Mouse (Mus musculus): Measurements from ENCODE around the gene Tmbim6. TPM values are rescaled to one million over a fixed set of nuclear protein-coding genes. Genes with fewer than 3 reads are reported as not detected.

Gene Tmbim6
- polyA plus RNA-seq, 1 experiment from 2014 or later, result 1,126 TPM

DNA sequence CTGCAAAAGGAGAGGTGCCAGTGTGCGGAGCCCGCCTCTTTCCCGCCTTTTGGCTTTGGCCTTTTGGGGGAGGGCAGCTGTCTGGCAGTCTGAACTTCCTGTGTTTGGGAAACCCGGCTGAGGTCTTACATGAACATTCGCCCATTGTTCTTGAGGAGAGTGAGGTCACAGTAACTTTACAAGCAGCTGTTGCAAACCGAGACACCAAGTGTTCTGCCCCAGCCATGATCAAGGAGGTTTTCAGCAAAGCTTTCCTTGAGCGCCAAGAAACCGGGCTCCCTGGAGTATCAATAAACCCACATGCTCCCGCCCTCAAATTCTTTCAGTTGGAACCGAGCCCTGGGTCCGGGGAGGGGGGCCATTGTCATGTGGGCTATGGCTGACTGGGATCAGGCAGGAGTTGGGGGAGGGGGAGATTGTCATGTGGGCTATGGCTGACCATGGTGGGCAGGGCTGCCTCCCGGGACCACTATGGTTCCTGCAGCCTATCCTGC lies 27.9 kb downstream of the Tmbim6 start:
- H3K4me3 ChIP-seq (ENCODE audit: low read depth, low read length), result no peak overlapping the region
- peaks cover 9% of the 10 kb centered on the region; the same call in 1 of the 2 replicates for H3K36me3 ChIP-seq (ENCODE audit: control insufficient read depth, insufficient read depth)
- H3K27me3 ChIP-seq (replicated peaks; ENCODE audit: control insufficient read depth, insufficient read depth, low read length), result no peaks in the 10 kb centered on the region
- H3K9me3 ChIP-seq (ENCODE audit: control insufficient read depth), result no peaks in the 10 kb centered on the region
- no peak overlapping the region; the same call in 1 of the 2 replicates for H3K9ac ChIP-seq (ENCODE audit: low read depth, low read length)
- no peak for TF ChIP-seq CTCF (IDR thresholded peaks at IDR 0.05; ENCODE audit: low read depth)
- H3K4me1 ChIP-seq (replicated peaks; ENCODE audit: control insufficient read depth, insufficient read depth, low read length), result peaks cover 3% of the 10 kb centered on the region; the same call in 1 of the 2 replicates
- H3K27ac ChIP-seq (ENCODE audit: low read depth, low read length), result peak overlapping the region; percentile 54
- ATAC-seq, result no peak
- H3K4me2 ChIP-seq (replicated peaks; ENCODE audit: low read depth), result peak overlapping the region; percentile 48
- WGBS, result 24% methylated on average over 12 of the region's 12 CpGs

DNA sequence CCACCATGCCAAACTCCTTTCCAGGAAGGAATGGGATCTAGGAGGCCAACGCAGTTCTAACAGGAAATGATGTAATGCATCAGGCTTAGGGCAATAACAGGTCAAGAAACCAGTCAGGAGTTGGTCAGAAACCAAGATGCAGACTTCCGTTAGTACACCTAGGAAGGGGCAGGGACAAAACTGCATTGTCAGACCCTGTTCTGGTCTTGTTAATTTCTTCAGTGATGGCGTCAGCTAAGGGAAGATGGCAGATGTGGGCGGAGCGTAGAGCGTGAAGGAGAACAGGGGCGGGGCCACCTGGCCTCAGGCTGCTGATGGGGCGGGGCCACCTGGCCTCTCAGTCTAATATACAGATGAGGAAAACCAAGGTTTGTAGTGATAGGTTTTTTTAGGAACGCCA lies 28.5 kb downstream of the Tmbim6 start:
- no peak for ATAC-seq
- H3K4me2 ChIP-seq (replicated peaks; ENCODE audit: low read depth), result peak overlapping the region; percentile 48
- no peaks in the 10 kb centered on the region for H3K27me3 ChIP-seq (replicated peaks; ENCODE audit: control insufficient read depth, insufficient read depth, low read length)
- peaks cover 9% of the 10 kb centered on the region; the same call in 1 of the 2 replicates for H3K36me3 ChIP-seq (ENCODE audit: control insufficient read depth, insufficient read depth)
- no peak overlapping the region for H3K9ac ChIP-seq (ENCODE audit: low read depth, low read length)
- no peak overlapping the region for H3K4me3 ChIP-seq (ENCODE audit: low read depth, low read length)
- TF ChIP-seq CTCF (IDR thresholded peaks at IDR 0.05; ENCODE audit: low read depth), result no peak
- peak overlapping the region; percentile 54 for H3K27ac ChIP-seq (ENCODE audit: low read depth, low read length)
- H3K9me3 ChIP-seq (ENCODE audit: control insufficient read depth), result no peaks in the 10 kb centered on the region
- peaks cover 3% of the 10 kb centered on the region; the same call in 1 of the 2 replicates for H3K4me1 ChIP-seq (replicated peaks; ENCODE audit: control insufficient read depth, insufficient read depth, low read length)
- 68% methylated on average over 9 of the region's 9 CpGs for WGBS

DNA sequence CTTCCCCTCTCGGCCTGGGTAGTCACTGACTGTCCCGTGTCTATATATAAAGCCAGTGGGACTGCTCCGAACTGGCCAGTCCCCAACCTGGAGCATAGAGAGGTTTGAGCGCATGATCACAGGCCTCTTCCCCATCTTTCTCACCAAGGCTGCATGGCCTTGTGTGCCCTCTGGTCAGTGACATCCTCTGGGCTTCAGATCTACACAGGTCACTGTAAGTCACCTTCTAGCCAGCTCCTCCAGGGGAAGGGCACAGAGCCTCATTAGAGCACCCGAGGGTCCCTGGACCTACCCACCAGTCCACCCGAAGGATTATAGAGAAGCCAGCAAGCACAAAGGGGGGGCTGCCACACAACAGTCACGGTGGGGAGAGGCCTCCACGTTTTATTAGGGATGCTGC lies 29.0 kb downstream of the Tmbim6 start:
- Histone ChIP-seq H3K4me2 (replicated peaks; ENCODE audit: low read depth) (no peak overlapping the region), H3K36me3 (ENCODE audit: control insufficient read depth, insufficient read depth) (peaks cover 9% of the 10 kb centered on the region; the same call in 1 of the 2 replicates), H3K4me1 (replicated peaks; ENCODE audit: control insufficient read depth, insufficient read depth, low read length) (peaks cover 3% of the 10 kb centered on the region; the same call in 1 of the 2 replicates), H3K4me3 (ENCODE audit: low read depth, low read length) (no peak overlapping the region), H3K9ac (ENCODE audit: low read depth, low read length) (no peak overlapping the region), H3K9me3 (ENCODE audit: control insufficient read depth) (no peaks in the 10 kb centered on the region), H3K27me3 (replicated peaks; ENCODE audit: control insufficient read depth, insufficient read depth, low read length) (no peaks in the 10 kb centered on the region), H3K27ac (ENCODE audit: low read depth, low read length) (no peak overlapping the region; the same call in 1 of the 2 replicates)
- ATAC-seq, result no peak
- WGBS, result 78% methylated on average over 8 of the region's 8 CpGs
- no peak for TF ChIP-seq CTCF (IDR thresholded peaks at IDR 0.05; ENCODE audit: low read depth)

DNA sequence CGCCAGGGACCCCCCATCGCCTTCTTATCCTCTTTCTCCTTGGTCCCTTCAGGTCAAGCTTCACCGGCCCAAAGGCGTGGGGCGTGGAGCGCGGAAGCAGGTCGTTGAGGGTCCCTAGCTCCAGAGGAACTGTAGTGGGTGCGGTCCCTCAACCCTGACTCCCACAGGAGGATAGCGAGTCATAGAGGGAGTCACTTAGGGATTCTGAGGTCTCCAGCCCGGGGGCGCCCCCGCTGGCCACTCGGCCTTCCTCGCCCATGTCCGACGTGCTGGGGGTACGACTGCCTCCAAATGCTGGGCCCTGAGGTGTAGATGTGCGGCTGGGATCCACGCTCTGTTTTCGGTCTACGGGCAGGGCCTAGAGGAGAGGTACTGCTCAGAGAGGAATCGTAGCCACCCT lies 29.9 kb downstream of the Tmbim6 start:
- H3K9me3 ChIP-seq (ENCODE audit: control insufficient read depth), result no peaks in the 10 kb centered on the region
- H3K9ac ChIP-seq (ENCODE audit: low read depth, low read length), result no peak overlapping the region
- no peak for TF ChIP-seq CTCF (IDR thresholded peaks at IDR 0.05; ENCODE audit: low read depth)
- H3K36me3 ChIP-seq (ENCODE audit: control insufficient read depth, insufficient read depth), result peaks cover 15% of the 10 kb centered on the region; the same call in 1 of the 2 replicates
- no peak overlapping the region for H3K4me2 ChIP-seq (replicated peaks; ENCODE audit: low read depth)
- H3K27me3 ChIP-seq (replicated peaks; ENCODE audit: control insufficient read depth, insufficient read depth, low read length), result no peaks in the 10 kb centered on the region
- H3K4me3 ChIP-seq (ENCODE audit: low read depth, low read length), result no peak overlapping the region
- ATAC-seq, result no peak
- H3K27ac ChIP-seq (ENCODE audit: low read depth, low read length), result no peak overlapping the region
- peaks cover 3% of the 10 kb centered on the region; the same call in 1 of the 2 replicates for H3K4me1 ChIP-seq (replicated peaks; ENCODE audit: control insufficient read depth, insufficient read depth, low read length)
- 93% methylated on average over 23 of the region's 23 CpGs for WGBS

DNA sequence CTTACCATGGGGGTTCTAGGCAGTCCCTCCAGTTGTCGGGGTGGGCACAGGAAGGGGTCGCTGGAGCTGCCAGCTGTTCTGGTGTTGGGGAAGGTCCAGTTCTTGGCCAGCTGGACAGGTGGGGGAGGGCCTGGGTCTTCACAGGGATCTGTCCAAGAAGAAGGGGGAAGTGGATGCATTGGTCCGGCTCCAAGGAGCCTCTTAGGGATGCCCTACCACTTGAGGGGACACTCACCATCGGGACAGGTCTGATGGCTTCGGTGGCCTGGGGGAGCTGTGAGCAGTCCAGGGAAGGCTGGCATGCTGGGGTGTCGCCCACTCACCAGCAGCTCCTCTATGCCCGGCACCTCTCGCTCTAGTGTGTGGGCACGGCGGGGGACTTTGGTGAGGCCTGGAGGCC lies 30.4 kb downstream of the Tmbim6 start:
- H3K9me3 ChIP-seq (ENCODE audit: control insufficient read depth), result no peaks in the 10 kb centered on the region
- TF ChIP-seq CTCF (IDR thresholded peaks at IDR 0.05; ENCODE audit: low read depth), result no peak
- no peak overlapping the region for H3K4me3 ChIP-seq (ENCODE audit: low read depth, low read length)
- no peak for ATAC-seq
- H3K9ac ChIP-seq (ENCODE audit: low read depth, low read length), result no peak overlapping the region
- peaks cover 3% of the 10 kb centered on the region; the same call in 1 of the 2 replicates for H3K4me1 ChIP-seq (replicated peaks; ENCODE audit: control insufficient read depth, insufficient read depth, low read length)
- H3K27ac ChIP-seq (ENCODE audit: low read depth, low read length), result no peak overlapping the region
- peaks cover 21% of the 10 kb centered on the region; the same call in 1 of the 2 replicates for H3K36me3 ChIP-seq (ENCODE audit: control insufficient read depth, insufficient read depth)
- no peaks in the 10 kb centered on the region for H3K27me3 ChIP-seq (replicated peaks; ENCODE audit: control insufficient read depth, insufficient read depth, low read length)
- H3K4me2 ChIP-seq (replicated peaks; ENCODE audit: low read depth), result no peak overlapping the region
- 93% methylated on average over 10 of the region's 10 CpGs for WGBS

DNA sequence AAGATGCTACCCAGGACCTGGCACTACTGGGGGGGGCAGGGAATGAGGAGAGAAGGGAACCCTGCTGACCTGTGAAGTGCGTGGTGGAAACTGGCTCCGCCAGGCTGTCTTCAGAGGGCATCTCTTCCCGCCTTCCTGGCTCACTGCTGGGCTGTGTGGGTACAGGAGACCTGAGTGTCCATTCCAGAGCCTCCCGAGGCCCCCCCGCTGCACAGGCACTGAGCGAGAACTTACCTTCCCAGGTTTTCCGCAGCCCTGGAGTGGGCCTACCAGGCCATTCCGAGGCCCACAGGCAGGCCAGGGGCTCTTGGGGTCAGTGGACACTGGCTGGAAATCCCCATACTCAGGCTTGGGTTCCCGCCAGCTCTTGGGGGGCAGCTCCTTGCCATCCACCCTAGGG lies 31.2 kb downstream of the Tmbim6 start:
- no peak overlapping the region for H3K27ac ChIP-seq (ENCODE audit: low read depth, low read length)
- no peaks in the 10 kb centered on the region for H3K9me3 ChIP-seq (ENCODE audit: control insufficient read depth)
- H3K36me3 ChIP-seq (ENCODE audit: control insufficient read depth, insufficient read depth), result peaks cover 21% of the 10 kb centered on the region; the same call in 1 of the 2 replicates
- no peak for TF ChIP-seq CTCF (IDR thresholded peaks at IDR 0.05; ENCODE audit: low read depth)
- WGBS, result 90% methylated on average over 9 of the region's 9 CpGs
- no peak overlapping the region for H3K4me3 ChIP-seq (ENCODE audit: low read depth, low read length)
- no peak overlapping the region for H3K4me2 ChIP-seq (replicated peaks; ENCODE audit: low read depth)
- no peak for ATAC-seq
- H3K9ac ChIP-seq (ENCODE audit: low read depth, low read length), result no peak overlapping the region
- H3K27me3 ChIP-seq (replicated peaks; ENCODE audit: control insufficient read depth, insufficient read depth, low read length), result no peaks in the 10 kb centered on the region
- H3K4me1 ChIP-seq (replicated peaks; ENCODE audit: control insufficient read depth, insufficient read depth, low read length), result peaks cover 3% of the 10 kb centered on the region; the same call in 1 of the 2 replicates
